Mouse (Mus musculus): ENCODE measurements around the gene Pcgf3. TPM values are rescaled to one million over a fixed set of nuclear protein-coding genes. Genes with fewer than 3 reads are reported as not detected.

The Pcgf3 gene
- total RNA-seq (2022), result 10 to 100 TPM; 42.2 to 44.1 (median 42.5) TPM

DNA sequence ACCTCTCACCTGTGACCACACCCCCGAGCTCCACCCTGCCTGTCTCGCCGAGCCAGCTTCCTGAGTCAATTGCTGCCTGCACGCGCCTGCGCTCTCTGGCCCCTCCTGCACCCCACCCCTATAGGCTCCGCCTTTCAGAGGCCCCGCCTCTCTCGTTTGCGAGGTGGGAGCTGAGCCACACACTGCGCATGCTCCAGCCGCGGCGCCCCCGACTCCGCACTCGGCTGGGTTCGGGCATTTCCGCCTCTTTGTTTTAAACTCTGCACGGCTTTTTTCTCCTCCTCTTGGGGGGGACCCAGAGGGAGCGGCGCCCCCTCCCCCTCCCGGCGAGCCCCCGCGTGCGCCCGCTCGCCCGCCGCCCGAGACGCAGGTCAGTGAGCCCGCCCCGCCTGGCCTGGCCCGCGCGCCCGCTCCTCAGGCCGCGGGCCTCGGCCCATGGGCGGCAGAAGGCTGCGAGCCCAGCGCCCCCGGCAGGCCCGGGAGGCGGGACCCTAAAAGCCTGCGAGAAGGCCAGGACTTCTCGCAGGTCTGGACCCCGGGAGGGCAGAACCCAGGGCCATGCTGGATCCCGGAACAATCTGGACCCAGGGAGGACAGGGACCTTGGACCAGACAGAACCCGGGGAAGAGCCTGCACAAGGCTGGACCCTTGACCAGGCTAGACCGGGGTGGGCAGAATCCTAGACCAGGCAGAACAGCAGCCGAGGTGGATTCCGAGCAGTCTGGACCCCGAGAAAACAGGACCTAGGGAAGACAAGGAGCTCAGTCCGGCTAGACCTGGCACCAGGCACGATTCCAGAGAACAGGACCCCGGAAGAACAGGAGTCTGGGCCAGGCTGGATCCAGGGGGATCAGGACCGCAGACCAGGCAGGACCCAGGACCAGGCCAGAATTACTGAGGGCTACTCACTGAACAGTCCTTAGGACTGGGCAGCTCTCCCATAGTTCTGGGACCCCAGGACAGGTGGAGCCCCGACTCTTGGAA, at the start of gene Pcgf3:
Gene Pcgf3 (plus strand): TSS at position 151 of the 984 bp plus-strand sequence.
- peak; percentile 95 to 97 for DNase-seq (ENCODE audit: low spot score in 2 of 2)

GRCm38 (mm10) chr5:108414711-108415110, 46.3 kb upstream of the Pcgf3 start:
- no peak for DNase-seq (ENCODE audit: low spot score in 2 of 2)

- no peak for DNase-seq (ENCODE audit: low spot score in 2 of 2)
These were observed 38.3 kb upstream of the Pcgf3 start for GRCm38 (mm10) chr5:108422741-108423140.

DNA sequence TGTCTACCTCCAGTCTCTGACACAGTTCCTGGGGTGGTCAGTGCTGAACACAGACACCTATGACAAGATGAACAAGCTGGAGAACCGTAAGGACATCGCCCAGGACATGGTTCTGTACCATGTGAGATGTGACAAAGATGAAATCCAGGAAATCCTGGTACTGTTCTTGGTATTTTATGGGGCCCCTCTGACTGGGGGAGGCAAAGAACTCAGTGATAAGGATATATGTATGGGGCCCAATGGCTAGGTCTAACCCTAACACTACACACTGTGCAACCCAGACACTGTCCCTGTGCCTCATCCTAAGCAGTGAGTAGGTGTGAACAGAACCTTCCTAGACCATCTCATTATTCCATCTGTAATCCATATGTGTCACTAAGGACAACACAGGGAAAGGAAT, 37.6 kb upstream of the Pcgf3 start:
- no peak for DNase-seq (ENCODE audit: low spot score in 2 of 2)

DNA sequence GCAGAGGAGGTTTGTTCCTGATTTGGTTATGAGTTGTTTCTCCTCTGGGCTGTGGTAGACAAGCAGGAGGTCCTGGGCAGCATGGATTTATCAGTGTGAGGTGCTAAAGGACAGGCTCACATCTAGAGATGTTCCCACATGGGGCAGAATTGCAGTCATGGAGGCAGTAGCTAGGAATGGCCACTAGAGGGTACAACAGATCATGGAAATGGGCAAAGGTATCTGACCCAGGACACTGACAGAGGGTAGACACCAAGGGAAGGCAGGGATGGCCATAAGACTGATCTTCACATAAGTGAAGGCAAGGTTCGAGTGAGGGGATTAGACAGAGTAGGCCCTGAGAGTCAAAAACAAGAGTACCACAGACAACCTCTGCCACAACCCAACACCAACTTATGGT, 33.8 kb upstream of the Pcgf3 start:
- DNase-seq (ENCODE audit: low spot score in 2 of 2), result peak; percentile 44 to 55

- DNase-seq (ENCODE audit: low spot score in 2 of 2), result no peak
These were observed 29.8 kb upstream of the Pcgf3 start for GRCm38 (mm10) chr5:108431196-108431595.

DNA sequence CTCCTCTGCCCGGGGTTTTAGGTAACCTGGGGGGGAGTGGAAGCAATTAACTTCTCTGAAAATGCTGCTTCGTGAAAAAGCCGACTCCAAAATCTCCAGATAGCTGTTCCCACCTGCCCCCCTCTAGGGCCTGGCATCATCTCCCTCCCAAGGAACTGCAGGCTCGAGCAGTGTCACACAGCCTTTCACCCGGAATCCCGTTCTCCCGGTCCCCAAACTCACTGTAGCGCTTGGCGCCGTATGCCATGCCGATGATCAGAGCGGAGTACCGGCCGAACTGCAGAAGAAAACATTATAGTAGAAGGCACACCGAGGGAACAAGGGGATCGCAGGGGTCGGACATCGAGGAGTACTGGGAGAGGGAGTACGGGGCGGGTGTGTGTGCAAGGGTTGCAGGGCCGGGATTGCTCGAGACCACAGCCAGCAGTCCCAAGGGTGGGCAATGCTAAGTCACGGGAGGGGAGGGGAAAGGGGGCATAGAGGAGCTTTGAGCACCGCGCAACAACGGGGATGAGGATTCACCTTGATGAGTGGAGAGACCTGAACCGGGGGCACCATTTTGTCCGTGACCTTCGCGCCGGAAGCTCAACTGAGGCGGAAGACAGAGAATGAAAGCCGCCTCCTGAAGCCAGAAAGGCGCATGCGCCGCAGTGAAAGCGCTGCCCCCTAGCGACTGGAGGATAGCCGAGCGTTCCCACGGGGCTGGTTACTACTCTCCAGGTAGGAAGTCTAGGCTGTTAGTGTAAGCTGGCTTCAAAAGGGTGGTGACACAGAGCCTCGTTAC, 27.0 kb upstream of the Pcgf3 start, which contains the start of gene Atp5k:
Gene Atp5k (minus strand): TSS at position 645 of the 784 bp plus-strand sequence.
- peak; percentile 91 to 96 for DNase-seq (ENCODE audit: low spot score in 2 of 2)

GRCm38 (mm10) chr5:108436101-108436500, 24.9 kb upstream of the Pcgf3 start:
- no peak for DNase-seq (ENCODE audit: low spot score in 2 of 2)

DNA sequence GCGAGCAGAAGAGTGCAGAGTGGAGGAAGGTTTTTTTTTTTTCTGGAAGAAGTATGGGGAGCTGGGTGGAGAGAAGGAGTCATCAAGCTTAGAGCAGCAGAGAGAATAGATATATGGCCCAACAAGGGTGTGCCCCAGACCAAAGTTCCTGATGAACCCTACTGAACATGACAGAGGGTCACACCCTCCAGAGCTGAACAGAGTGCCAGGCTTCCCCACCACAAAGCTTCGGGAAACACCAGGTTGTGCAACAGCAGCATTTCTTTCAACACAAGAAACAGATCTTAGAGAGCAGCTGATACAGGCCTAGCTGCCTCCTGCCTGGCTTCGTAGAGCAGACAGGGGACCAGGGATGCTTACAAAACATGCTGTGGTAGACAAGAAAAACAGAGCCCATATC, 14.1 kb upstream of the Pcgf3 start:
- DNase-seq (ENCODE audit: low spot score in 2 of 2), result no peak

DNA sequence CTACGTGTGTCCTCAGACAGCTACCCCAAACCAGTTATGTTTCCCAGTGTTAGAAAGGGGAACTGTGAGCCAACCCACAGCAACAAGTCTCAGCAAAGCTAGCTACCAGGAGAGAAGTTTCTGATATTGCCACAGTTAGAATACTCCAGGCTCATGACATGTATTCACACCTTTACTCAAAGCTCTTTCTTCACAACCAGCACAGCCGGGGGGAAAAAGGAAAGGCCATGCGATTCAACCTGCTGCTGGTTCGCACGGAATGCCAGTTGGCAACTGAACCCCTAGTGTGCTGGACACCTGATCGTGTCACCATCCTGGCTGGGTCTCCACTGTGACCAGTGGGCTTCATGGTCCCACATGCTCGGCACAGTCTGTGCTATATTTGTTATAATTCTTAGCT, 13.2 kb upstream of the Pcgf3 start:
- DNase-seq (ENCODE audit: low spot score in 2 of 2), result no peak

DNA sequence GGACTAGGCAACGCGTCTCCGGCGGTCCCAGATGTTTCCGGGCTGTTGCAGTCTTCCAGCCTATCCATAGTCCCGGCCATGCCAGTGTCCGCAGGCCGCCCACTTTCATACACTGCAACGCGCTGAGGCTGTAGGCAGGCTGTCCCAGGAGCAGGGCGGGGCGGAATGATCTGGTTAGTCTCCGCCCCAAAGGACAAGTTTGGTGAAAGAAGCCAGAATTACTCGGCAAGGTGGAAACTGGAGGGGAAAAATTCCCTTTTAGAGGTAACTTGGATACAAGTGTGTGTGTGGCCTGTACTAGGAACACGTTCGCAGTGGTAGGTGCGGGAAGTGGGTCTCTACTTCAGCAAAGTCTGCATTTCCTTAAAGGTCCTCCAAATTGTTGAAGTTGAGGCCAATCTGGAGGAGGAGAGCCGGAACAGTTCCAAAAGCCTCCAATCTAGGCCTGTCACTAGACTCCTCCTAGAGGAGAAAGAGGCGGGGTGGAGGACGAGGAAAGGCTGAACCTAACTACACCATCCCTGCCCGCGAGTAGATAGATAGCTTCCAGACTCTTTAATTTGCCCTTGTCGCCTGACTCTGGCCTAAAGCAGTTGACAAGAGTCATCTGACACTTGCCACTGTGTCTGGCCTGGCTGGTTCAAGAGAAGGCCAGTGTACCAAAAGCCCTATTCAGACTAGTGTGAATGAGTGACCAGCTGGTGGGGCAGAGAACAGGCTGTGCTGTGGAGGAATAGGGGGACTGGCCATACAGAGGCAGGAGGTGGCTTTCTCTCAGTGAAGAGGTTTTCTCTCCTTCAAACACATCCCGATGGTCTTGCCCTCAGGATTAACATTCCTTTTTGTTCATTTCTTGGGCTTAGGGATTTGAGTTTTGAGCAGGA, 12.0 kb upstream of the Pcgf3 start, which contains the start of gene Mfsd7a:
Gene Mfsd7a (minus strand): TSS at position 107 of the 884 bp plus-strand sequence.
- DNase-seq (ENCODE audit: low spot score in 2 of 2), result no peak

DNA sequence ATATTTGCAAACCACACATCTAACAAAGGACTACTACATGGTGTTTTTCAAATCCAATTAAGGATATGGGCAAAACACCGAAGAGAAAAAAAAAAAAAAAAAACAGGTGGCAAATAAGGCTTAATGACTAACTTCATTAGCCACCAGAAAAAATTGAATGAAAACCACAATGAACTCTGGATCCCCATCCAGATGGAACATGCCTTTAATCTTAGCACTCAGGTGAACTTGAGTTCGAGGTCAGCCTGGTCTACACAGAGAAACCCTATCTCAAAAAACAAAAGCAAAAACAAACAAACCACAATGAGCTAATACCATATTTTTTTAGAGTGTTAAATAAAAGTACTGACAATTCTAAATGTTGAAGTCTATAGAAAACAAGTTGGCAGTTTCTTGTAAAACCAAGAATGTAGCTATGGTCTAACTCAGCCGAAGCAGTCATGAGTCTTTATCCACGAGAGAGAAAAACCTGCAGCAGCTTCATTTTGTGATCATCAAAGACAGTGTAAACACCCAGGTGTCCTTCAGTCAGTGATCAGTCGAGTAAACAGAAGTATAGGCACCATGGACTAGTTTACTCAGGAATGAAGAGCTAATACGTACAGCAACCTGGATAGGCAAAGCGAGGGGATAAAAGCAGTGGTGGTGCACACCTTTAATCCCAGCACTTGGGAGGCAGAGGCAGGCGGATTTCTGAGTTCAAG, 10.0 kb upstream of the Pcgf3 start:
- no peak for DNase-seq (ENCODE audit: low spot score in 2 of 2)

- no peak for DNase-seq (ENCODE audit: low spot score in 2 of 2)
These were observed 9.4 kb upstream of the Pcgf3 start for GRCm38 (mm10) chr5:108451611-108452010.

DNA sequence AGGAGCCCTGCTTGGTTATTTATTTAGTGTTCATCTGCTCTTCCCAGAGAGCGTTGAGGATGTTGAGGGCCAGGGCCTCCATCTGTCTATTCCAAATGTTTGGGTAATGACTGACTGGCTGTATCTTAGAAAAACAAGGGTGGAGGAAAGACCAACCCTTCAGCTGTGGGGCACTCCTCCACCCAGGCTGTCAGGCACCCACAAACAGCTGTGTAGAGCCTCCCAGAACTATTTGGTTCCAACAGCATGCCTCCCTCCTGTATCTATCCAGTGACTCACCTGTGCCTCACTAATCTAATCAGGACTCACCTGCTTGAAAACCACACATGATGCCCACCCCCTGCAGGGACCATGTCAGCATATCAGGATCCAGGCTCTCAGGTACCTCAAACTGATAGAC, 8.6 kb upstream of the Pcgf3 start:
- DNase-seq (ENCODE audit: low spot score in 2 of 2), result no peak

- DNase-seq (ENCODE audit: low spot score in 2 of 2), result no peak
These were observed 6.9 kb upstream of the Pcgf3 start for GRCm38 (mm10) chr5:108454094-108454493.

- DNase-seq (ENCODE audit: low spot score in 2 of 2), result no peak
These were observed 2.3 kb upstream of the Pcgf3 start for GRCm38 (mm10) chr5:108458706-108459105.

- no peak for DNase-seq (ENCODE audit: low spot score in 2 of 2)
These were observed 571 bp upstream of the Pcgf3 start for GRCm38 (mm10) chr5:108460461-108460860.

DNA sequence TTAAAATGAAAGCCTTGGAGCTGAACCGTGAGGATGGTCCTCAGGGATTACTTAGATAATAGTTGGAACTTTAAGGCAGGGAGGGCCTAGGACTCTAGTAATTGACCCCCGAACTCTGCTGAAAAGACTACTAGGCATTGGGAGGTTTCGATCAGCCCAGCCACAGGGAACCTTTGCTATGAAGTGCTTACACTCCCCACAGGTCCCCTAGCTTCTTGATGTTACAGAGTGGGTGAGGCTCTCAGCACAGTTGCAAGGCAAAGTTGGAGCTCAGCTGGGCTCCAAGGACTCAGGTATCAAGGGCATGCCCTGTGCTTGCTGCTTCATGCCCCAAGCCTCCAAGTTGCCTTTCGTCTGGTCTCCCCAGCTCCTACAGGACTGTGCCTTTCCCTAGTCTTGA, 1.4 kb downstream of the Pcgf3 start:
- DNase-seq (ENCODE audit: low spot score in 2 of 2), result no peak

DNA sequence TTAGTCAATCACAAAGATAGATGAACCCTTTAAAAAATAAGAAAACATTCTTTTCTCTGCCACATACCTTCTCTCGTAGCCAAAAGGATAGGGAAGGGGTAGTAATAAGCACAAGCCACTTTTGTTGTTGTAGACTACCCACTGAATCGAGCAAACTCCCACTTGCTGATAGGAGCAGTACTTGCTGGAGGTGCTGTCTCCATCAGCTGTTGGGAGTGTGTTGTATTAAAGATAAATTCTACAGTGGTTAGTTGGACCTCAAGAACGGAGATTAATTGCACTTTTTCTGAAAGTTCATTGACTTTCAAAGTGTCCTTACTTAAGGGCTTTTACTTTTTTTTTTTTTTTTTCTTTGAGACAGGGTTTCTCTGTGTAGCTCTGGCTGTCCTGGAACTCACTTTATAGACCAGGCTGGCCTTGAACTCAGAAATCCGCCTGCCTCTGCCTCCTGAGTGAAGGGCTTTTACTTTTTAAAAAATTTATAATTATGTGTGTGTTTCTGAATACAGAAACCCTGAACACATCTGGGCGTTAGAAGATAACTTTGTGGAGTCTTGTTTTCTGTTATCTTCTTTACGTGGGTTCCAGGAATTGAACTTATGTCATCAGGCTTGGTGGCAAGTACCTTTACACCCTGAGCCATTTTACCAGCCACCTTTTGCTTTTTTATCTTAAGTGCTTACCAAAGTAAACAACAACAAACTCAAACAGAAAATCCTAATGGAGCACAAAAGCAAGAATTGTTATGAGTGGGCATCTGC, 4.3 kb downstream of the Pcgf3 start:
- no peak for DNase-seq (ENCODE audit: low spot score in 2 of 2)

GRCm38 (mm10) chr5:108466647-108467046, 5.6 kb downstream of the Pcgf3 start:
- no peak for DNase-seq (ENCODE audit: low spot score in 2 of 2)
